Mouse (Mus musculus): ENCODE measurements around the gene Pard3. TPM values are rescaled to one million over a fixed set of nuclear protein-coding genes. Genes with fewer than 3 reads are reported as not detected.
A peak's percentile ranks its signal among the peaks of the same experiment; 100 is the strongest.

Gene Pard3
- total RNA-seq, 1 experiment from 2014 or later: not detected

- no peak for ATAC-seq (replicated peaks; ENCODE audit: low read depth, poor library complexity, severe bottlenecking)
Measured at GRCm38 (mm10) chr8:127378994-127379858, 315.5 kb downstream of the Pard3 start.

DNA sequence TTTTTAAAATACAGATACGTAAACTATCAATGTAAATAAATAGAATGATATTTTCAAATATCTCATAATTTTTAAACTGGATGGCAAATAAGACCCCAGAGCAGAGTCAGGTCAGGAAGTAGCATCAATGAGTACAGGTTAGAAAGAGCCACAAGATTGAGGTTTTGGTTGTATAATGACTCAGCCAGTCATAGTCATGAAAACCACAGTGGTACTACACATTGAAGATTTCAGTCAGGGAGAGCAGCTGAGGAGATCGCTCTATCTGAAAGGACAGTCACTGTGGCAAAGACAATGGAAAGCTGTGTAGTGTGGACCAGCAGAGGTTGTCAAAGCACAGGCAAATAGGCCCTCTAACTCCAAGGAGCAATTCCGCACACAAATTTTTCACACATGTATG, 317.6 kb downstream of the Pard3 start:
- ATAC-seq (replicated peaks; ENCODE audit: low read depth, poor library complexity, severe bottlenecking): 0 out of 2 replicates have a peak, but pooled peaks have one; percentile 32

GRCm38 (mm10) chr8:127392700-127393099, 329.0 kb downstream of the Pard3 start:
- ATAC-seq (replicated peaks; ENCODE audit: low read depth, poor library complexity, severe bottlenecking): no peak

- no peak for ATAC-seq (replicated peaks; ENCODE audit: low read depth, poor library complexity, severe bottlenecking)
Measured at GRCm38 (mm10) chr8:127395488-127395887, 331.8 kb downstream of the Pard3 start.

DNA sequence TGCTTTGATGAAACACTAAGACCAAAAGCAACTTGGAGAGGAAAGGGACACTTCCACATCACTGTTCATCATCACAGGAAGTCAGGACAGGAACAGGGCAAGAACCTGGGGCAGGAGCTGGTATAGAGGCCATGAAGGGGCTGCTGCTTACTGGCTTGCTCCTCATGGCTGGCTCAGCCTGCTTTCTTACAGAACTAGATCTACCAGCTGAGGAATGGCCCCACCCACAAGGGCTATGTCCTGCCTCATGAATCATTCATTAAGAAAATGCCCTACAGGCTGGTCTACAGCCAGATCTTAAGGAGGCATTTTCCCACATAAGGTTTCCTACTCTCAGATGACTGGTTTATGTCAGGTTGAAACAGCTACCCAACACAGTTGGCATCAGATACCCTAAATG, 342.1 kb downstream of the Pard3 start:
- no peak for ATAC-seq (replicated peaks; ENCODE audit: low read depth, poor library complexity, severe bottlenecking)

DNA sequence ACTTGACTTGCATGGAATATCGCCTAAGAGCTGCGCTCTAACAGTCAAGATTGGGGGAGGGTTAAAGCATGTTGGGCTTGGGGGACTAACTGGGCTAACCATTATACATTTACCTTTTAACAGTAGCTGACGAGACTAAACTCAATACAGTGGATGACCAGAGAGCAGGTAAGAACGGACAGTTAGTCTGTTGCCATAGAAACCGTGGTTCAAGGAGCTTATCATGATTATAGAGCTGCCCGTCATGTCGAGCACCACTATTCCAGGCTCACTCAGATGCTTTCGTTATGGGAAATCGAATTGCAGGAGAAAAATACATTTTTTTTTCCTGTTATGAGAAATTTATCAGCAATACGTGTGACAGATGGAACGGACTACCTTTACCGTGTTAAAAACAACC, 346.9 kb downstream of the Pard3 start:
- ATAC-seq (replicated peaks; ENCODE audit: low read depth, poor library complexity, severe bottlenecking): no peak

GRCm38 (mm10) chr8:127411190-127411848, 347.6 kb downstream of the Pard3 start:
- no peak for ATAC-seq (replicated peaks; ENCODE audit: low read depth, poor library complexity, severe bottlenecking)

DNA sequence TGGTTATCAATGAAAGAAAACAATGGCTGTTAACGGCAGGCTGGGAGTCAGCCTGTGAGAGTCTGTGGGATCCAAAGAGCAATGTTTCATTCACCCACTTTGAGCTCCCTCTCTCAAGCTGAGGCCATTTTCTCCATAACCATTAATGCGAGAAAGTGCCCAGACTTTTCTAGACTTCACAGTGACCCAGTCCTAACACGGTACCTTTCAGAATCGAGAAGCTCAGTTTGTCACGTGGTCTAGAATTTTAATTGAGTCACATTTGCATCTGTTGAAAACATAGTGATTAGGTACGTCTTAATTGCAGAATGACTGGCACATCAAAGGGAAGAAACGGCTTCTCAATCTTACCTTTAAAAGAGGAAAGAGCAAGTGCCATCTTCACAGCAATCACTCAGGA, 359.3 kb downstream of the Pard3 start:
- ATAC-seq (replicated peaks; ENCODE audit: low read depth, poor library complexity, severe bottlenecking): no peak

GRCm38 (mm10) chr8:127424211-127424916, 360.7 kb downstream of the Pard3 start:
- ATAC-seq (replicated peaks; ENCODE audit: low read depth, poor library complexity, severe bottlenecking): no peak

- peak; percentile 92 for ATAC-seq (replicated peaks; ENCODE audit: low read depth, poor library complexity, severe bottlenecking)
Measured at GRCm38 (mm10) chr8:127426857-127427256, 363.2 kb downstream of the Pard3 start.

DNA sequence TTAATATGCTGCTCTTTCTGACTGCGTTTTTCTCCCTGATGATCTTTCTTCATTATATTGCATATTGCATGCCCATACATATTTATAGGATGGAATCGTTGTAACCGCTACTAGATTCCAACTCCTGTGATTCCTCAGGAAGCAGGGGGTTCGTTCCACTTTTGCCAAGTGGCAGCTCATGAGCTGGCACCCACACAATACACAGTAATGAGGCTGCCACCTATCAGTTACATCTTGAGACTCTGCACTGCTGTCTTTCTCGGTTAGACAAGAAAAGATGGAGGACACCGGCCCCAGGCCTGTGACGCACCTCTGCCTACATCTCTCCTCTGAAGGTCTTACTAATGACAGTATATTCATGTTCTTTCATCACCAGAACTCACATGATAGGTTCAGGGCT, 364.3 kb downstream of the Pard3 start:
- ATAC-seq (replicated peaks; ENCODE audit: low read depth, poor library complexity, severe bottlenecking): no peak

- no peak for ATAC-seq (replicated peaks; ENCODE audit: low read depth, poor library complexity, severe bottlenecking)
Measured at GRCm38 (mm10) chr8:127431236-127431635, 367.5 kb downstream of the Pard3 start.

DNA sequence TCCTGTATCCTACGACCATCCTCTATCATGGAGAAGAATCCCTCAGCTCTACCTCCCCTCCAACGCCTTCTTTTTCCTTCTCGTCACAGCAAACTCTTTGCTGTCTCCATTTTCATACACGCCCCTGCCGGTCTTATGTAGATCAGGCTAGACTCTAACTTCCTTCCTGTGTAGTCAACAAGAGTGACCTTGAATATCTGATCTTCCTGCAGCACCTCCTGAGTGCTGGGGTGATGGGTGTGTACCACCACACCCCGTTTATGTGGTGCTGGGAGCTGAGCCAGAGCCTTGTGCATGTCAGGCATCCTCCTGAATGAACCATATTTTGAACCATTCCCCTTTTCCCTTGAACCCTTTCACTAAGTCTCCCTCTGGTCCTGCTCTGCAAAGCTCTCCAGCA, 372.3 kb downstream of the Pard3 start:
- ATAC-seq (replicated peaks; ENCODE audit: low read depth, poor library complexity, severe bottlenecking): no peak

DNA sequence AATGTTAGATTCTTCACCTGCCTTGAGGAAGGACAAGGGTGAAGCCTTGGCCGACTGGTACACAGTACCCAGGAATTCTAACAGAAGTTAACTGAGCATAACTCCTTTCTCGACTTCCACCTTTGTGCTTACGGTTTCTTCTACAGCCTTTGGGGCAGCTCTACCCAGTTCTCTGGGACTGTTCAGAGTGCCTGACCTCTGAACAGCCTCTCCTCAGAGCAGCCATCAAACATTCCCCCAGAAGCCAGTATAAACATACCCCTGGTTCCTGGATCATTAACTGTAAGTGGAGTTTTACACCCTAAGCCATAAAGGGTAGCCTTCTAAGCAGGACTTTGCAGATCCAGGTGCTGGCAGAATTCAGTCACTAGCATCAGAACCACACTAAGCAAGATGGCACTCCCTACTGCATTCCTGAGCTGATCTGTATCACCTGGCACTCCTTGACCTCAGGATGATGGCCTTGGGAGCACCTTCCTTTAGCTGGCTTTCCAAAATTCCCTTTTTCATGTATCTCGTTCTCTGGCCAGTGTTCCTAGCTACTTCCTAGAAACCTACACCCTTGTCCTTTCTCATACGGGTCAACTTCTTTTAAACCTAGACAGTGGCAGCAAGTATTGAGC, 374.0 kb downstream of the Pard3 start:
- ATAC-seq (replicated peaks; ENCODE audit: low read depth, poor library complexity, severe bottlenecking): no peak

GRCm38 (mm10) chr8:127438625-127439391, 375.1 kb downstream of the Pard3 start:
- ATAC-seq (replicated peaks; ENCODE audit: low read depth, poor library complexity, severe bottlenecking): no peak; the same call in 1 of the 2 replicates

DNA sequence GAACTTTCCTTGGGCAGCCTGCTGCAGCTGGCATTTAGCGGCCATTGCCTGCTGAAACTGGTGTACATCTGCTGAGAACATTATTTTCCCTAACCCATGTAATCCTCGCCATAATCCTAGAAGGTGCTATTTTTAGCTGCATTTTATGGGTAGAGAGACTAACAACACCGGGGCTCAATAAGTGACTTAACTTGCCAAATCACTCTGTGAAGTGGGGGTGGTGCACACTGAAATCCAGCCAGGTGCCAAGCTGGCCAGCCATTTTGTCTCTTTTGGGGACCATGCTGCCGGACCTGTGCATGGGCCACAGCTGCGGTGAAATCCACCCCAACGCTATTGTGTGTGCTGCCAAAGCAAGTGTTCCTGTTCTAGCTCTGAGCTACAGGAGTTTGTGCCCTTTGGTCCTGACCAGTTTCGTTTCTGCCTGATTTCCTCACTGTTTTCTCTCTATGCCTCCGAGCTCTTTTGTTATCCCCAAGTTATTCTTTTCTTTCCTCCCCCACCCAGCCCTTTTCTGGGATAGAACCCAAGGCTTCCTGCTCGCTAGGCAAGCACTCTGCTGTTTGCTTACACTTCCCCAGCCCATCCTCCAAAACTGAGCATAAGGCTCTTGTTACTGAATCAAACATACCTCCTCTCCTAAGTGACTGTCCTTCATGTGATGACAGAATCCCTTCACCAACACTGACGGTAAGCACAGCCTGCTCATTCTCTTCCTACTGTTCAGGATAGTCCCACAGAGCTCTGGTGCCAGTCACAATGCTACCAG, 375.9 kb downstream of the Pard3 start:
- no peak for ATAC-seq (replicated peaks; ENCODE audit: low read depth, poor library complexity, severe bottlenecking)

DNA sequence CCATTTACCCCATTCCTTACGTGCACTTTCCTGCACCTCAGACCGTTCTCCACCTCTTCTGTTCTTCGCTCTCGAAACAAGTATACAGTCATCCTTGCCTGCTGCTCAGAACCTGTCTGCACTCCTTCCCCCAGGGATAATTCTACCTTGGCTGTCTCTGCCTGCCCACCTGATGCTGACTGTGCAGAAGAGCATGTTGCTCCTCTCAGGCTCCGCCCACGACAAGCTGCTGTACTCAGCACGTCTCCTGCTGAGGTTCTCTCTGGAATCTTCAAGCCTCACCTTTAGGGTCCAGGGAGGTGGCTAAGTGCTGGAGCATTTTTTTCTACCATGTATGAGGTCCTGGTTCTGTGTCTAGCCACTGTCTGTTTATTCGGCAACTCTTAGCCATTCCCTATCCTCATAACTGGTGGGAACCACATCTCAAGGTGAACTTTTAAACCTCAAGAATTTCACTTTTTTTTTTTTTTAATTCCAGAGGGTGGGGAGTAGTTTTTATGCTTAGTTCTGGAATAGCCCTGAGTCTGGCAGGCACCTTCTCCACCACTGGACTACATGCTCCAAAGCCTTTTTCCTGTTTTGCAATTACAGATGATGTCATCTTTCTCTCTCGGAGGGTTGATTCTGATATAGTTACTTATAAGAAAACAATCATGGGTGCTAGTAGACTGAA, 376.6 kb downstream of the Pard3 start:
- no peak for ATAC-seq (replicated peaks; ENCODE audit: low read depth, poor library complexity, severe bottlenecking)

- peak; percentile 91 for ATAC-seq (replicated peaks; ENCODE audit: low read depth, poor library complexity, severe bottlenecking)
Measured at GRCm38 (mm10) chr8:127440834-127441485, 377.3 kb downstream of the Pard3 start.

Data from common myeloid progenitor, adult 5-6 weeks (primary cell).